Mouse (Mus musculus) olfactory bulb, adult 2 months (tissue): Measurements from ENCODE around the gene F930015N05Rik.

ENCODE experiments used
- CTCF ChIP-seq: fragments of 200-500 bp; IDR thresholded peaks from 2 replicates; pipeline ENCODE4 v1.5.1; 2012; ENCODE audit warnings: low read depth, mild to moderate bottlenecking, low read length, moderate library complexity; ENCODE audit not compliant: insufficient read depth
- POLR2A ChIP-seq: fragments of 200-500 bp; IDR thresholded peaks from 2 replicates; pipeline ENCODE4 v1.6.1; 2012; ENCODE audit warnings: mild to moderate bottlenecking, low read depth, low read length, moderate library complexity; ENCODE audit not compliant: insufficient read depth

- TF ChIP-seq CTCF (no peak), POLR2A (no peak)
Measured at GRCm38 (mm10) chr11:64461746-64462145, 25.3 kb upstream of the F930015N05Rik start.
